Mouse (Mus musculus): ENCODE data around the gene Ppan.

The Ppan gene

GRCm38 (mm10) chr9:20887704-20888385 lies at the start of gene Ppan:
TSS of gene Ppan (plus strand) at chr9:20888175.
- peak; percentile 92 to 96 for DNase-seq (ENCODE audit: low spot score in 2 of 2)

- no peak for DNase-seq (ENCODE audit: low spot score in 2 of 2)
Measured at GRCm38 (mm10) chr9:20838931-20839330, 49.0 kb upstream of the Ppan start.

DNA sequence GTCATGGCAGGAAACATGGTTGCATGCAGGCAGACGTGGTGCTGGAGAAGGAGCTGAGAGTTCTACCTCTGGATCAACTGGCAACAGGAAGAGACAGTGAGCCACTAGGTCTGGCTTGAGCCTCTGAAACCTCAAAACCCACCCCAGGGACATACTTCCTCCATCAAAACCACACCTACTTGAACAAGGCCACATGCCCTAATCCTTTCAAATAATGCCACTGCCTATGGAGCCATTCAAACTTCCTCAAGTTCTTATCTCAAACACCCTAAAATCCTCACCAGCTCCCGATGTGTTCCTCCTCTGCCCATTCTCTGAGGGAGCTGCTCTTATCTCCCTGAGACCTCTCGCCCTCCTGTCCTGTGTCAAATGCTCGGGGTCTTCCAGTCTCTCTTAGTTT lies 45.8 kb upstream of the Ppan start:
- DNase-seq (ENCODE audit: low spot score in 2 of 2), result no peak

GRCm38 (mm10) chr9:20842670-20843069 lies 45.3 kb upstream of the Ppan start:
- no peak for DNase-seq (ENCODE audit: low spot score in 2 of 2)

DNA sequence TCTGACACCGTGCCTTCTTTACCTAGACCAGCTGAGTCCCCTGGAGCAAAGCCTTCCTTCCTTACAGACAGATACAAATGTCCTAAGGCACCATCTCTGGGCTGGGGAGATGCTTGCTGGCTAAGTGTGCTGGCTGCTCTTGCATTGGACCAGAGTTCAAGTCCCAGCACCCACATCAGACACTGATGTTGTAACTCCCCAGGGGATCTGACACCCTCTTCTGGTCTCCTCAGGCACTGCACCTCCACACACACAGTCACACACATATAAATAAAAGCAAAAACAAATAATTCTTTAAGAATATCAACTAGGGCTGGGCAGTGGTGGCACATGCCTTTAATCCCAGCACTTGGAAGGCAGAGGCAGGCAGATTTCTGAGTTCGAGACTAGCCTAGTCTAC lies 37.8 kb upstream of the Ppan start:
- no peak for DNase-seq (ENCODE audit: low spot score in 2 of 2)

- no peak for DNase-seq (ENCODE audit: low spot score in 2 of 2)
Measured at GRCm38 (mm10) chr9:20857131-20857530, 30.8 kb upstream of the Ppan start.

DNA sequence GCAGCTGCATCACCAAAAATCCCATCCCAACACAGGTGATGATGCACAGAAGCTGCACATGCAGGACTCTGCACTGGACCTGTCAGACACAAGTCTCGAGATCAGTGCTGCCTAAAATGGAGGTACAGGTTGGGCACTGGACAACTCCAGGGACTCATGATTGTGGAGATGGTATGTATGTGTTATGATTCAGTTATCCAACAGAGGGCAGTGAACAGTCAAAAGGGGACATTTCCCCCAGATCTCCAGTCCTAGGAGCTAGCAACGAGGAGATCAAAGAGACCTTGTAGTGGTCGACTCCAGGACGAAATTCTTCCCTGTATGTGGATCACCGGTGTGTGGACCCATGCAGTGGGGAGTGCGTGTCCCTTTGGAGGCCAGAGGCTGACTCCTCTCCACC lies 28.0 kb upstream of the Ppan start:
- DNase-seq (ENCODE audit: low spot score in 2 of 2), result no peak

DNA sequence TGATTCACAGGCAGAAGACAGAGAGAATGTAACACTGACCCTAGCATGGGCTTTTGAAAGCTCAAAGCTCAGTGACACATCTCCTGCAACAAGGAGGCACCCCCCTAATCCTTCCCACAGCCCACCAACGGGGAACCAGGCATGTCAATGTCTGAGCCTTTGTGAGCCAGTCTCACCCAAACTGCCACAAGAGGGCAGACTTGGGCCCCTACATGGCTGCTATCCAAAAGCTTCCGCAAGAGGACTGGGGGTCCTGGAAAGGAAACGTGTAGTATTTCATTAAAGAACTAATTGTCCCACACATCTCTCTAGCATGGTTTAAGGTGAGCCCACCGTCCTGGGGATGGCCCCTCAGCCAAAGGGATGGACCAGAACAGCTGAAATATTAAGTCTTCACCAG lies 26.2 kb upstream of the Ppan start:
- no peak for DNase-seq (ENCODE audit: low spot score in 2 of 2)

DNA sequence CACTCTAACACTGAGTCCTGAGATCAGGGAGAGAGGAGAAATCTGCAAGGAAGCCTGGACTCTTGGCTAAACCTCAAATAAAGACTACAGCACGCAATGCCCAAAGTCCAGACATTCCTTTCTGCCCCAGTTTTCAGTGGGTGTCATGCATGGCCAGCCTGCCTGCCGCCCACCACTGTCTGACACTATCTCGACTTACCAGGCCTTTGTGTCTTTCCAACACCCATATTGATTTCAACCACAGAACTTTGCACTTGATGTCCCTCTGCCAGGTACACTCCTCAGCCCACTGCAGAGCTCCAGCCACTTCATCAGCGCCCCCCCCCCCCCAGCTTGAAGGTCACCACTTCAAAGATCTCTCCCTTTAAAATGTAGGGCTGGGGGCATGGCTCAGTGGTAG lies 25.8 kb upstream of the Ppan start:
- DNase-seq (ENCODE audit: low spot score in 2 of 2), result no peak

DNA sequence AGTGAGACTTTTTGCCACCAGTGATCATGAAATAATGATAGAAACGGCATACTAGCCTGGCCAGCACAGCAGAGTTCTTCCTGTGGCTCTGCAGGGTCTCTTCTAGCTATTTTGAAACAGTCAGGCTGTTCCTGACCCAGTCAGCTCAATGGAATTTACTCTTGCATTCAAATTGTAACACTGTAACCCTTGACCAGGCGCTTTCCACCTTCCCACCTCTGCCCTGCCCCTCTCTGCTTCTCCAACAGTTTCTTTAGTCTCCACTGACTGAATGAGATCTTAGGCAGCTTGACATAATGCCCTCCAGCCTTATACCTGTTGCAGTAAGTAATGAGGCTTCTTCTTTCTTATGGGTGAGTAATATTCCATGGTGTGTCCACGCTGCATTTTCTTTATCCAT lies 21.1 kb upstream of the Ppan start:
- no peak for DNase-seq (ENCODE audit: low spot score in 2 of 2)

DNA sequence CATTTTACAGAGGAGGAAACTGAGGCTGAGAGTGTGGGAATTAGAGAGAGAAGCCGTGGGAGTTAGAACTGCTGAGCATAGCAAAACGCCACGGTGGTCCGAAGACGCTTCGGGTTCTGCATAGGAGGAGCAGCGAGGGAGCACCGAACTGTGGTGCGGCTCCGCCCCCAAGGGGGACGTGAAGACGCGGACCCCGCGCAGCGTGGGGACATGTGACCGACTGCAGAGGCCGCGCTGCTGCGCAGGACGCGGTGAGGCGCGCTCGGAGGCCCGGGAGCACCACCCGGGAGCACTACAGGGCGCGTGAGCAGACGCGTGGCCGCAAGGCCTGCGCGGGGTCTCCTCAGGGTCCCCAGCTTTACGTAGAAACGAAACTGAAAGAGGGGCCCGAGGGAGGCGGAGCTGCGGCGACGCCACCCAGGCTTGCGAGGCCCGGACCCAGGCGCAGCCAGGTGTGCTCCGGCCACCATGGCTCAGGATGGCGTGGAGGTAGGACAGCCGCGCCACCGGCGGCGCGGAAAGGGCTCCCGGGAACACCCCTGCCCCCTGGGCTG lies 19.4 kb upstream of the Ppan start, which contains the start of gene A230050P20Rik:
Gene A230050P20Rik (plus strand): TSS at position 195 of the 554 bp plus-strand sequence.
- peak in 1 of 2 experiments; percentile 53 for DNase-seq (ENCODE audit: low spot score in 2 of 2)

DNA sequence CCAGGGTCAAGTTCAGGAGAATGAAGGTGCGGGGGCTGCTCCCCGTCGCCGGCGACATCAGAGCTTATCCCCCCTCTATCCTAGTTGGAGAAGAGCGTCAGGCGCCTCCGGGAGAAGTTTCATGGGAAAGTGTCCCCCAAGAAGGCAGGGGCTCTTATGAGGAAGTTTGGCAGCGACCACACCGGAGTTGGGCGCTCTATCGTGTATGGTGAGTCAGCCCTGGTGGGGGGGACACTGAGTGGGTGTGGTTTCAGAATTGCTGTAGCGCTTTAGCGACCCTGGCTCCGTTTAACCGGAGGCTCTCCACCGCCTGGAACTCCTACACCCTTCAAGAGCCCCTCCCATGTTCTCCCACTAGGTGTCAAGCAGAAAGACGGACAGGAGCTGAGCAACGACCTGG lies 18.7 kb upstream of the Ppan start:
- no peak for DNase-seq (ENCODE audit: low spot score in 2 of 2)

DNA sequence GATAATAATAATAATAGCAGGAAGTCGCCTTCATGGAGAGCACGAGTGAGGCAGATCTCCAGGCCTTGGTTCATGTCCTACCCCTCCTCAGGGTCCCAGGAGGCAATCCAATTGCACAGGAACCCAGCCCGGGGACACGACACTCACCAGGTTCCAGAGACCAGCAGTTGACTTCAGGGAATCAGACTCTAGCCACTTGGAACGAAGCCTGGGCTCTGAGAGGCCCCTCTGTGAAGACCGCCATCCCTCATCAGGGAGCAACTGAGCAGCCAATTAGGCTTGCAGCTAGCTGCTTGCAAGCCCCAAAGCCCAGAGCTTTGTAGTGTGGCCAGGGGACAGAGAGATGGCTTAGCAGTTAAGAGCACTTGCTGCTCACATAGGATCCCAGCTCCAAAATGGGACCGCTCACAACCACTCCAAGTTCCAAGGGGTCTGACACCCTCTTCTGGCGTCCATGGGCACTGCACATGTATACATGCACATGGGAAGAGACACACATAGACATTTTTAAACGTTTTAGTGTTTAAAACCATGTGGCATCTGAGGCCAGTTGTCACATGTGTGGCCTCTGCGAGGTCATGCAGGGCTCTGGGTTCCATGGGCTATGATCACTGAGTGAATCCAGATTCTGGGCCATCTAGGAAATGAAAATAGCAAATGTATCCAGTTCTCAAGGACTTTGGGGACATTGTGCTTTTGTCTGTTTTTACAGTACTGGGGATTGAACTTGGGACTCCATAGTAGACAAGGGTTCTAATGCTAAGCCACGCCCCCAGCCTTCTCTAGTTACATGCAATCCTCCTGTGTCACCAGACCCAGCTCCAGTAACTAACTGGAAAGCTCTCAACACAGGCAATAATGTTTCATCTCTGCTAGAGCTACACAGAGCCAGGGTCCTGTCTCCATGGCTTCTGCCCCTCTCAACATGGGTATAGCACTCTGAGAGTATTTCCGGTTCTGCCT lies 17.5 kb upstream of the Ppan start:
- DNase-seq (ENCODE audit: low spot score in 2 of 2), result no peak

DNA sequence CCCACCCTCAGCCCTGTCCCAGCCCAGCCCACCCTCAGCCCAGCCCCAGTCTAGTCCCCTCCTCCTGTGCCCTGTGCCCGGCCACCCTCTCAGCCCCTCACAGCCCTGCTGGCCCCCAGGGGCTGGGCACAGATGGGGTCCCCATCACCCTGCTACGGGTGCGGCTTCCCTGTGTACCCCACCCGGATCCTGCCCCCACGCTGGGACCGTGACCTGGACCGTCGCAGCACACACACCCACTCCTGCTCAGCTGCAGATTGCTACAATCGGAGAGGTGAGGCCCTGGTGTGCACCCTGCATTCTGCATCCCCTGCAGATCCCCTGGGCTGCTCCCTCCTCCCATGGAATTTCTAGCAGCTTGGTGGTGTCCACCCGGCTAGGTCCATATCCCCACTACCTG lies 15.0 kb upstream of the Ppan start:
- no peak for DNase-seq (ENCODE audit: low spot score in 2 of 2)

DNA sequence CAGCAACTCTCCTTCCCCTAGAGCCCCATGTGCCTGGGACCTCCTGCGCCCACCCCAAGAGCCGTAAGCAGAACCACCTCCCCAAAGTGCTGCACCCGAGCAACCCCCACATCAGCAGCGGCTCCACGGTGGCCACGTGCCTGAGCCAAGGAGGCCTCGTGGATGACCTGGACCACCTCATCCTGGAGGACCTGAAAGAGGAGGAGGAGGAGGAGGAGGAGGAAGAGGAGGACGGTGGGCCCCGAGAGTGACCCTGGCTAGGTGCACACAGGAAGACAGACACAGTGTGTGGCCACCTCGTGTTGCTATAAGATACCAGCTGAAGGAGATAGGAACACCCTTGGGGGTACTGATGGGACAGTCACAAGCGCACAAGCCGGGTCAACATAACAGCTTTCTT lies 14.5 kb upstream of the Ppan start:
- no peak for DNase-seq (ENCODE audit: low spot score in 2 of 2)

- no peak for DNase-seq (ENCODE audit: low spot score in 2 of 2)
Measured at GRCm38 (mm10) chr9:20875021-20875790, 12.8 kb upstream of the Ppan start.

- no peak for DNase-seq (ENCODE audit: low spot score in 2 of 2)
Measured at GRCm38 (mm10) chr9:20876318-20877117, 11.5 kb upstream of the Ppan start.

DNA sequence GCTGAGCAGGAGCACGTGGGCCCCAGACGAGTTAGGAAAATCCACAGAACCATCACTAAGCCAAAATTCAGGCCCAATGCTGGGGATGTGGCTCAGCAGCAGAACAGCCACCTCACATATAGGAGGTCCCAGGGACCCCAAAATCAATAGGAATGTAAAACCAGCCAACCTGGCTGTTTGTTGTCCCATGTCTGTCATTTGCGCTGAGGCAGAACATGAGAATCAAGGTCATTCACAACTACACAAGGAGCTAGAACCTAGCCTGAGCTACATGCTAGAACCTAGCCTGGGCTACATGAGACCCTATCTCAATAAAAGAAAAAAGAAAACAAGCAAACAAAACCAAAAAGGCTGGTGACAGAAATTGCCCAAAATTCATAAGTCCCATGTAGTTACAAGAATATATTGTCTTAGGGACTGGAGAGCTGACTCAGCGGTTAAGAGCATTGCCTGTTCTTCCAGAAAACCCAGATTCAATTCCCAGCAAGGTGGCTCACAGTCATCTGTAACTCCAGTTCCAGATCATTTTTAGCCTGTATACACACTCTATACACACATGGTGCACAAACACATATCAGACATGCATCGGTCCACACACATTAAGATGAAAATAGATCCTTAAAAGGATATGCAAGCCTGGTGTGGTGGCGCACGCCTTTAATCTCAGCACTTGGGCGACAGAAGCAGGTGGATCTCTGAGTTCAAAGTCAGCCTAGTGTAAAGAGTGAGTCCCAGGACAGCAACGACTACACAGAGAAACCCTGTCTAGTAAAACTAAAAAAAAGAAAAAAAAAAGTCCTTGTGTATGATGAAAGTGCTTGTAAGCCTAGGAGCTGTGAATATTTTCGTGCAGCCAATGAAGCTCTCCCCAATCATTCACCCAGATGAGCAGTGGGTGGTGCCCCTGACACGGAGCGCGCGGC lies 10.6 kb upstream of the Ppan start:
- no peak for DNase-seq (ENCODE audit: low spot score in 2 of 2)

- DNase-seq (ENCODE audit: low spot score in 2 of 2), result peak; percentile 99 to 100
Measured at GRCm38 (mm10) chr9:20878041-20878709, 9.8 kb upstream of the Ppan start.

All from urinary bladder, postnatal 4 days (tissue).